Mouse (Mus musculus): ENCODE data around the gene Slc17a3. TPM values are rescaled to one million over a fixed set of nuclear protein-coding genes. Genes with fewer than 3 reads are reported as not detected.

The Slc17a3 gene
- not detected in 2 replicates for polyA plus RNA-seq (2015; fragmentation: Nextera tagmentation; extraction: Ambion mirVana)

DNA sequence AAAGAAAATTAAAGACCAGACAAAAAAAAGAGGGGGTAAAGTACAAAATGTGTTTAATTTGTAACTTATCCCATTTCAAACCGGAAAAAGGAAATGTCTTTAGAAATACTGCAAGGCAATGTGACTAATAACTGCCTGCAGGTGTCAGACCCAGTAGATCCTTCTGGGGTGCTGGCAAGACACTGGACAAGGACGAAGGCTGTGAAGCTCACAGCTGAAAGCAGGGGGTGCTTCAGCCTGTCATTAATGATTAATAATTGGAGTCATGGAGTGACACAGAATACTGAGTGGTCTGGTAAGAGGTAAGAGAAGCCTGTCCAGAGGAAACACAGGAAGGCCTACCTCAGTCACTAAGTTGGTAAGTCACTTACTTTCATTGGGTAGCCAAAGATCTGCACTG, at the start of gene Slc17a3:
Gene Slc17a3 (plus strand): TSS at position 127 of the 400 bp plus-strand sequence.
- ATAC-seq (ENCODE audit: low FRiP score), result no peak
- Histone ChIP-seq H3K4me1 (replicated peaks) (no peaks in the 10 kb centered on the region), H3K4me3 (no peak within 1 kb of the TSS), H3K9ac (no peak within 1 kb of the TSS), H3K9me3 (no peaks in the 10 kb centered on the region), H3K27me3 (no peaks in the 10 kb centered on the region), H3K4me2 (no peak within 1 kb of the TSS), H3K36me3 (no peaks in the 10 kb centered on the region), H3K27ac (no peak within 1 kb of the TSS)
- WGBS, result 82% methylated on average over 2 of the region's 2 CpGs

DNA sequence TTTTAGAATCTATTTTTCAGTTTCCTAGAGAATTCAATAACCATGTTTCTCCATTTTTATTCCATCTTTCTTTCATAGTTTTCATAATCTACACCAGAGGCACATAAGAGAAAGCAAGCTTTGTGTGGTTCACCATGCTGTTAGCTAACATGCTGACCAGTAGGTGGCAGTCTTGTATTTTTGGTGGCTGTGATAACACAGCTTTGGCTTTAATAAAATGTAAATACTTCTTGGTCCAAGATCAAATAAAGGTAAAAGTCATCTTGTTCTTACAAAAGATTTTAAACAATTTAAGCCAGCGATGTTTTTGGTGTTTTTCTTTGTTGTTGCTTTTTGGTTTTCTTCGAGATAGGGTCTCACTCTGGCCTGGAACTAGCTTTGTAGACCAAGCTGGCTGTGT, 46.7 kb upstream of the Slc17a3 start:
- Histone ChIP-seq H3K4me2 (no peak overlapping the region), H3K4me1 (replicated peaks) (no peaks in the 10 kb centered on the region), H3K36me3 (no peaks in the 10 kb centered on the region), H3K27ac (no peak overlapping the region), H3K9me3 (no peaks in the 10 kb centered on the region), H3K9ac (no peak overlapping the region), H3K27me3 (no peaks in the 10 kb centered on the region), H3K4me3 (no peak overlapping the region)
- 54% methylated on average over 2 of the region's 2 CpGs for WGBS
- no peak for ATAC-seq (ENCODE audit: low FRiP score)

DNA sequence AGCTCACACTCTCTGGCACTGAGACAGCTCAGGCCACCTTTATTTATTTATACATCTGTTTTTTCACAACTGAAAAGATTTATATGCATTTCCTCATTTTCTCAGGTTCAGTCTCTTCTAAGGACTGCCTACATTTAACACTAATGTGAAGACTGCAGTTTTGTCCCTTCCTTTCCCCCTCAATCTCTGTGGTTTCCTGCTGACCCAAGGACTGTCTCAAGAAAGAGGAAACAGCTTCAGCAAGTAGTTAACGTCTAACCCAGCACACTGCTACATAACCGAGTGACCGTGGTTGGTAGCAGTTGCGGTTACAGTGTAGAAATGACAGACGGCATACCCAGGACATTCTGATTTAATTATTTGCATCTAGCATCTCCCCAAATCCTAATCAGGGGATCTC, 39.8 kb upstream of the Slc17a3 start:
- no peak for ATAC-seq (ENCODE audit: low FRiP score)
- no peaks in the 10 kb centered on the region for H3K9me3 ChIP-seq
- no peaks in the 10 kb centered on the region for H3K4me1 ChIP-seq (replicated peaks)
- H3K27me3 ChIP-seq, result no peaks in the 10 kb centered on the region
- no peak overlapping the region for H3K4me2 ChIP-seq
- no peak overlapping the region for H3K4me3 ChIP-seq
- H3K27ac ChIP-seq, result no peak overlapping the region
- H3K9ac ChIP-seq, result no peak overlapping the region
- WGBS, result 88% methylated on average over 5 of the region's 5 CpGs
- no peaks in the 10 kb centered on the region for H3K36me3 ChIP-seq

DNA sequence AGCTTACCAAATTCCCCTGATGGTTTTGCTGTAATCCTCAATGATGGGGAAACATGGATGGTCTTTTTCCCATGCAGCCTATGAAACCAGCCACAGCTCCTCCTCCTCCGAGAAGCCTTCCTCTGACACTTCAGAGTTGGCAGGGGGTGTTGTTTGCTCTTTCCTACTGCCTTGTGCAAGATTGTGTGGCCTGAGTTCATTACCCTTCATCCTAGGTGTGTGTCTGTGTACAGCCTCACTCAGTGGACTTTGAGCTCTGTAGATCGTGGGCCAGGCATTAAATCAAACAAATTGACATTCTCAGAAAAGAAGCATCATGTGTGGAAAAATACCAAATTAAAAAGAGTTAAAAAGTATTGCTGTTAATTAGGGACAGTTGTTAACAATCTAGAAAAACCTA, 34.7 kb upstream of the Slc17a3 start:
- Histone ChIP-seq H3K4me3 (no peak overlapping the region), H3K9ac (no peak overlapping the region), H3K27ac (no peak overlapping the region), H3K27me3 (no peaks in the 10 kb centered on the region), H3K4me2 (no peak overlapping the region), H3K9me3 (no peaks in the 10 kb centered on the region), H3K4me1 (replicated peaks) (no peaks in the 10 kb centered on the region), H3K36me3 (no peaks in the 10 kb centered on the region)
- WGBS, result 89% methylated on average over 2 of the region's 2 CpGs
- no peak for ATAC-seq (ENCODE audit: low FRiP score)

DNA sequence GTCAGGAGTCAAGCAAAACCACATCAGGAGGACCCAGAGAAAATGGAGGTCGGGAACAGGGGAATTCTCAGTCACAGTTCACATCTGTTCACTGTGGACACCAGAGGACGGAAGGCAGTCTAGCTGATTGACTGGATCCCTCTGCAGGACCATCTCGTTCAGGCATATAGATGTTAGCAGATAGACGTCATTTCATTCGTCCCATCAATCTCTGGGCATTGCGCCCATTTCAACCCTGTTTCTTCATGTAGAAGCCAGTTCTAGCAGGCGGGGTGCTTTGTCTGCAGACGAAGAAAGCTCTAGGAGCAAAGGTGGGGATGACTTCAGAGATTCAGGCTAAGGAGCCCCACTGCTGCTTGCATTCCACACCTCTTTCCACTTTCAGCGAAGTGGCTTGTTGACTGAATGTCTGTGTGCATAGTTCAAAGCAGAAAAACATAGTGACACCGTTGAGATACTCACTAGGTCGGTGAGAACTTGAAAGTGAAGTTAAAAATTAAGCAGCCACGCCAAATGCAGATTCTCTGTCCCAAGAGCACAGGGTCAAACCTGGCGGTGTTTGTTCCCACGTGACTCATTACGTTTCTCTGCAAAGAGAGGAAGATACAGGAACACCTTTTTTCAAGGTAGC, 32.7 kb upstream of the Slc17a3 start, which contains the start of gene Slc17a2:
Gene Slc17a2 (plus strand): TSS at position 572 of the 631 bp plus-strand sequence.
- Histone ChIP-seq H3K27ac (no peak within 1 kb of the TSS), H3K4me2 (no peak within 1 kb of the TSS), H3K4me3 (no peak within 1 kb of the TSS), H3K9me3 (no peaks in the 10 kb centered on the region), H3K9ac (no peak within 1 kb of the TSS), H3K36me3 (no peaks in the 10 kb centered on the region), H3K27me3 (no peaks in the 10 kb centered on the region), H3K4me1 (replicated peaks) (no peaks in the 10 kb centered on the region)
- 92% methylated on average over 15 of the region's 15 CpGs for WGBS
- ATAC-seq (ENCODE audit: low FRiP score), result no peak

DNA sequence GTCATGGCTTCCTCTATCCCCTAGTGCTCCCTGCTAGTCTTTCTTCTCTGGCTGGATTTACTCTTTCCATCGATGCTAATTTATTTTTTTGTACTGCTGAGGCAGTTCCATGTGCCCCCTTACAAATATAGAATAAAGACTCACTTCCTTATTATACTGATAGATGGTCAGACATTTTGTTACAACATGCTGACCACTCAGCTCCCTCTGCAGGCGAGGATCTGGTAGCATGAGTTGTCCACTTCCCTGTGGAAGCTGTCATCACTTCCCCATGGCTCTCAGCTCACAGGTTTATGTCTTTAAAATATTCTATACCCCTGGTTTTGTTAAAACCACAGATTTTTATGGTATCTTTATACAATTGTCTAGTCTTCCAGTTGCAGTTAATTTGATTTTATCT, 23.1 kb upstream of the Slc17a3 start:
- Histone ChIP-seq H3K4me1 (replicated peaks) (no peaks in the 10 kb centered on the region), H3K27ac (no peak overlapping the region), H3K36me3 (no peaks in the 10 kb centered on the region), H3K4me3 (no peak overlapping the region), H3K27me3 (no peaks in the 10 kb centered on the region), H3K9ac (no peak overlapping the region), H3K4me2 (no peak overlapping the region), H3K9me3 (no peaks in the 10 kb centered on the region)
- 77% methylated on average over 2 of the region's 2 CpGs for WGBS
- no peak for ATAC-seq (ENCODE audit: low FRiP score)

DNA sequence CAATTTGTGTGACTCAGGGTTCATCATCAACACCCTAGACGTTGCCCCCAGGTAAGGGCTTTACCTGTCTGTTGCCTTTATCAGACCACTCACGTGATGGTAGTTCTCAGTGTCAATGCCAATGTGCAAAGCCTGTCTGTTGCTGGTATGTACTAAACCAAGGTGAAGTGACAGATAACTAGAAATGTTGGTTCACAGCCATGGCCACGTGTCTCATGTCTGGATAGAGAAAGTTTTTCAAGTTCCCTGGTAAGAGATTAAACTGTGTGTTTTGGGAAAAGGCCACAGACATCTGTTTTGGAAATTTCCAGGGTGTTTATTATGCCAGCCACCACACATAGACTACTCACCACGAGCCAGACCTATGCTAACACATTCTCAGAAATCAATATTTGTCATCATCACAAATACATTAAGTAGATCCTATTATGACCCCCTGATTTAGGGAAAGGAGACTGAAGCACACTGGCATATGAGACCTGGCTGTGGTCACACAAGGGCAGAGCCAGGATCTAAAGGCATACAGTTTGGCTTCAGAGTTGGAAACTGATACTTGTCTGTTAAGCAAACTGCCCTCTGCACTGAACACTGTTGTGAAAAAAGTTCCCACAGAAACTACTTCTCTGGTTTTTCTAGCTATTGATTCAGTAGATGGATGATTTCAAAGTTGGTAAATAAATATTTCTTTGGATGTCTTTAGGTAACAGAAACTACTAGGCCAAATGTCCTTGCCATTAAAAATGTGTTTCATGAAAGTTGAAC, 18.9 kb upstream of the Slc17a3 start:
- WGBS, result 76% methylated on average over 4 of the region's 4 CpGs
- no peaks in the 10 kb centered on the region for H3K36me3 ChIP-seq
- no peak for ATAC-seq (ENCODE audit: low FRiP score)

DNA sequence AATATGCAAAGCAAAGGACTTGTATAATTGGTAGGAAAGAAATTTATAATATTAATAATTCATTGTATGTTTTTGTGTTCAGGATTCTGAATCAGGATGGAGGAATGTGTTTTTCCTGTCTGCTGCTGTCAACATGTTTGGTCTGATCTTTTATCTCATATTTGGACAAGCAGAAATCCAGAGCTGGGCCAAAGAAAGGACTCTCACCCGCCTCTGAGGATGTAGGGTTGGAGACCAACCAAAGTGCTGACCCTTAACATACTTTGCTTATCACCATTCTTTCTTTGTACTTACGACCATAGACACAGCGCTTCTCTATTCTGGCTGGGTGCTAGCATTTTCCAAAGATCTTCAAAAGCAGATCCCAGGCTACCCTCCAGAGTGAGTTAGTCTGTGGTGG, 17.0 kb upstream of the Slc17a3 start:
- no peak overlapping the region for H3K9ac ChIP-seq
- H3K4me2 ChIP-seq, result no peak overlapping the region
- 90% methylated on average over 3 of the region's 3 CpGs for WGBS
- no peaks in the 10 kb centered on the region for H3K27me3 ChIP-seq
- no peak for ATAC-seq (ENCODE audit: low FRiP score)
- no peak overlapping the region for H3K4me3 ChIP-seq
- H3K36me3 ChIP-seq, result no peaks in the 10 kb centered on the region
- no peak overlapping the region for H3K27ac ChIP-seq
- no peaks in the 10 kb centered on the region for H3K4me1 ChIP-seq (replicated peaks)
- H3K9me3 ChIP-seq, result no peaks in the 10 kb centered on the region

More for the DNA sequence above, 18.9 kb upstream of the Slc17a3 start:
- Histone ChIP-seq H3K4me2 (no peak overlapping the region), H3K27ac (no peak overlapping the region), H3K4me3 (no peak overlapping the region), H3K4me1 (replicated peaks) (no peaks in the 10 kb centered on the region), H3K9ac (no peak overlapping the region), H3K9me3 (no peaks in the 10 kb centered on the region), H3K27me3 (no peaks in the 10 kb centered on the region)

DNA sequence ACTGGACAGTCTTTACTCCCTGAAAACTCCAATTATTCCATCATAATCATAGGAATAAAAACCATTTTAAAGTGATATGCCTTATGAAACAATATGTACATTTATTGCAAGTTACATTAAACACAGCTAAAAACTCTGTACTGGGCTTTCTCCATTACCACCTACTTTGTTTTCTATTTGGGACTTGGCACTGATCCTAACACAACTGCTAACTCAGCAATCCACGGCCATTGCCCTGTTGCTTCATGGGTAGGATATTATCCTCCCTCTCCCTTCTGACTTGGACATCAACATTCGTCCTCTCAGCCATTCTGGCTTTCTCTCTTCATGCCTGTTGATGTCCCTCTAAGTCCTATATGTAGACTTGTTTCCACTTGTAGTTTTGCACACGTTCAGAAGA, 12.6 kb upstream of the Slc17a3 start:
- Histone ChIP-seq H3K36me3 (no peaks in the 10 kb centered on the region), H3K9ac (no peak overlapping the region), H3K4me2 (no peak overlapping the region), H3K27me3 (no peaks in the 10 kb centered on the region), H3K4me1 (replicated peaks) (no peaks in the 10 kb centered on the region), H3K4me3 (no peak overlapping the region), H3K27ac (no peak overlapping the region), H3K9me3 (no peaks in the 10 kb centered on the region)
- 81% methylated on average over 3 of the region's 3 CpGs for WGBS
- ATAC-seq (ENCODE audit: low FRiP score), result no peak

DNA sequence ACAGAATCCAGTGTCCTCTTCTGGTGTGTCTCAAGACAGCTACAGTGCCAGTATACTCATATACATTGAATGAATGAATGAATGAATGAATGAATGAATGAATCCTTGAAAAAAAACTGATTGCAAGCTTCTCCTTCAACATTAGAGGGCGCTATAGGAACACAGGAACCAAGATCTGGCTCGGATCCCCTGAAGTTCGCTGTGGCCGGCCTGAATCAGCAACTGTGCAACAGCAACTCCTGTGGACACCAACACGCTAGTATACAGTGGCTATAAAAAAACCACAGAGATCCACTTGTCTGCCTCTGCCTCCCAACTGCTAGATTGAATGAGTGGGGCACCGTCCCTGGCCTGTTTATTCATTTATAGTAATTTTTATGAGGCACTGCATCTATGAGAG, 6.2 kb upstream of the Slc17a3 start:
- ATAC-seq (ENCODE audit: low FRiP score), result no peak

DNA sequence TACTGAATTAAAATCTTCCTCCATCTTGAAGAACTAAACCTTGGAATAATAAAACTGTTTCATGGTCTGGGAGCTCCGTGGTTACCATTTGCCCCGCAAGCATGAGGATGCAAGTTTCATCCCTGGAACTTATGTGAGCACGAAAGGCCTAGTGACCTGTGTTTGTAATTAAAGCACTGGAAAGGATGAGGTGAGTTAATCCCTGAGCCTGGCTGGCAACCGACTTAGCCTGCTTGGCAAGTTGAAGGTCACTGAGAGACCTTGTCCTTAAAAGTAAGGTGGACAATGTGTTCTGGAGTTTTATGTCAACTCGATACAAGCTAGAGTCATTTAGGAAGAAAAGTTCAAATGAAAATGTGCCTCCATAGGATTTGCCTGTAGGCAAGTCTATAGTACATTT, 4.4 kb upstream of the Slc17a3 start:
- 95% methylated on average over 5 of the region's 5 CpGs for WGBS
- H3K9me3 ChIP-seq, result no peaks in the 10 kb centered on the region
- no peaks in the 10 kb centered on the region for H3K36me3 ChIP-seq
- H3K9ac ChIP-seq, result no peak overlapping the region
- H3K4me1 ChIP-seq (replicated peaks), result no peaks in the 10 kb centered on the region
- H3K4me2 ChIP-seq, result no peak overlapping the region
- H3K27ac ChIP-seq, result no peak overlapping the region
- no peaks in the 10 kb centered on the region for H3K27me3 ChIP-seq
- H3K4me3 ChIP-seq, result no peak overlapping the region
- no peak for ATAC-seq (ENCODE audit: low FRiP score)

More for the DNA sequence above, 6.2 kb upstream of the Slc17a3 start:
- no peaks in the 10 kb centered on the region for H3K4me1 ChIP-seq (replicated peaks)
- no peak overlapping the region for H3K4me3 ChIP-seq
- H3K9ac ChIP-seq, result no peak overlapping the region
- no peak overlapping the region for H3K27ac ChIP-seq
- H3K27me3 ChIP-seq, result no peaks in the 10 kb centered on the region
- H3K4me2 ChIP-seq, result no peak overlapping the region
- 12% methylated on average over 6 of the region's 6 CpGs for WGBS
- no peaks in the 10 kb centered on the region for H3K36me3 ChIP-seq
- no peaks in the 10 kb centered on the region for H3K9me3 ChIP-seq

DNA sequence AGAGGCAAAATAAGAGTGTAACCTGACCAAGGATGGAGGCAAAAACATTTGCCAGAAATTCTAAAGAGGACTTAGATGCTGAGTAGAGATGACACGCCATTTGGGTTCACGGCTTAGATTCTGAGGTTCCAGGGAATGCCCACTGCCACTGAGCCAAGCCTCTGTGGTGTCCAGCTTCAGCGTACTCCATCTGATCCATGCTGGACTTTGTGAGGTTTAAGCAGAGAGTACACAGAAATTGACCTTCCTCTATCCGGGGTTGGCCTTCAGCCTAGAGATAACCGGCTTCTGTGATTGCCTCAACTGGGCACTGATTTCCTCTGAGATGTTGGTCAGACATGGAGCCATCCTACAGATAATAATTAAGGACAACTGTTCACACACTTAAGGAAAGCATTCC, 2.6 kb upstream of the Slc17a3 start:
- no peaks in the 10 kb centered on the region for H3K36me3 ChIP-seq
- no peaks in the 10 kb centered on the region for H3K9me3 ChIP-seq
- no peak for ATAC-seq (ENCODE audit: low FRiP score)
- WGBS, result 97% methylated on average over 5 of the region's 5 CpGs
- no peak overlapping the region for H3K9ac ChIP-seq
- H3K27me3 ChIP-seq, result no peaks in the 10 kb centered on the region
- H3K27ac ChIP-seq, result no peak overlapping the region
- no peak overlapping the region for H3K4me3 ChIP-seq
- H3K4me1 ChIP-seq (replicated peaks), result no peaks in the 10 kb centered on the region
- H3K4me2 ChIP-seq, result no peak overlapping the region

DNA sequence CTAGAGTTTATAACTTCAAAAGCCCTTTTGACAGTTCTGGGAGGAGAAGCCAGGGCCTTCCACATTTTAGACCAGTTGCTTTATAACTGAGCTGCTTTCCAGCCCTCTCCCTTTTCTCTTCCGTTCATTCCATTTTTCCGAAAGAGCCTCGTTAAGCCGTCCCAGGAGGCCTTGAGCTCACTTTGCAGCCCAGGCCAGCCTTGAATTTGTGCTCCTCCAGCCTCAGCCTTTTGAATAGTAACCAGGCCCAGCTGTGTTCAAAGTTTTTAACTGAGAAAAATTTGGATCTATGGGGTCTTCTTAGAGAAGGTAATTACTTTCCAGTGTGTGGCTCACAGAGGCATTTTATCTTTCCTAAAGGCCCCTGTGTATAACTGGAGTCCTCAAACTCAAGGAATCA, 6.6 kb downstream of the Slc17a3 start:
- ATAC-seq (ENCODE audit: low FRiP score), result no peak
- no peaks in the 10 kb centered on the region for H3K36me3 ChIP-seq
- no peak overlapping the region for H3K4me3 ChIP-seq
- WGBS, result 76% methylated on average over 4 of the region's 4 CpGs
- H3K9me3 ChIP-seq, result no peaks in the 10 kb centered on the region
- no peaks in the 10 kb centered on the region for H3K4me1 ChIP-seq (replicated peaks)
- H3K27ac ChIP-seq, result no peak overlapping the region
- H3K27me3 ChIP-seq, result no peaks in the 10 kb centered on the region
- H3K4me2 ChIP-seq, result no peak overlapping the region
- H3K9ac ChIP-seq, result no peak overlapping the region

Measured in hindbrain, embryonic 13.5 days (tissue).